Mouse (Mus musculus): ENCODE measurements at regions not wholly inside any gene's neighbourhood (a gene's known extent, or its start where the extent isn't known, plus 50 kb on each side); places are given as distances from the start of the nearest gene placed in this dataset.

- no peak for DNase-seq (ENCODE audit: low spot score)
Observed at GRCm38 (mm10) chrX:13014051-13014450, 57.2 kb upstream of the Usp9x start.

GRCm38 (mm10) chrX:13013086-13013485, 58.2 kb upstream of the Usp9x start:
- no peak for DNase-seq (ENCODE audit: low spot score)

GRCm38 (mm10) chrX:12990777-12991176, 80.5 kb upstream of the Usp9x start:
- DNase-seq (ENCODE audit: low spot score): no peak

- no peak for DNase-seq (ENCODE audit: low spot score)
Observed at GRCm38 (mm10) chrX:12977676-12978075, 93.6 kb upstream of the Usp9x start.

- DNase-seq (ENCODE audit: low spot score): no peak
Observed at GRCm38 (mm10) chrX:12968979-12969746, 102.1 kb upstream of the Usp9x start.

- no peak for DNase-seq (ENCODE audit: low spot score)
Observed at GRCm38 (mm10) chrX:12959467-12960314, 111.6 kb upstream of the Usp9x start.

GRCm38 (mm10) chrX:12958873-12959272, 112.4 kb upstream of the Usp9x start:
- no peak for DNase-seq (ENCODE audit: low spot score)

- no peak for DNase-seq (ENCODE audit: low spot score)
Observed at GRCm38 (mm10) chrX:12950928-12951660, 120.2 kb upstream of the Usp9x start.

GRCm38 (mm10) chrX:12942451-12942850, 128.8 kb upstream of the Usp9x start:
- DNase-seq (ENCODE audit: low spot score): no peak

GRCm38 (mm10) chrX:12936406-12937172, 134.7 kb upstream of the Usp9x start:
- peak; percentile 18 for DNase-seq (ENCODE audit: low spot score)

GRCm38 (mm10) chrX:12933294-12933807, 137.9 kb upstream of the Usp9x start:
- no peak for DNase-seq (ENCODE audit: low spot score)

GRCm38 (mm10) chrX:12930242-12930641, 141.1 kb upstream of the Usp9x start:
- no peak for DNase-seq (ENCODE audit: low spot score)

- peak; percentile 35 for DNase-seq (ENCODE audit: low spot score)
Observed at GRCm38 (mm10) chrX:12927797-12928589, 143.3 kb upstream of the Usp9x start.

- DNase-seq (ENCODE audit: low spot score): no peak
Observed at GRCm38 (mm10) chrX:12924705-12925644, 146.3 kb upstream of the Usp9x start.

- no peak for DNase-seq (ENCODE audit: low spot score)
Observed at GRCm38 (mm10) chrX:12919576-12919975, 151.7 kb upstream of the Usp9x start.

- DNase-seq (ENCODE audit: low spot score): peak; percentile 27
Observed at GRCm38 (mm10) chrX:12917105-12917504, 154.2 kb upstream of the Usp9x start.

GRCm38 (mm10) chrX:12916684-12917083, 154.6 kb upstream of the Usp9x start:
- peak; percentile 15 for DNase-seq (ENCODE audit: low spot score)

GRCm38 (mm10) chrX:12900256-12900655, 138.4 kb upstream of the Med14 start:
- no peak for DNase-seq (ENCODE audit: low spot score)

- DNase-seq (ENCODE audit: low spot score): no peak
Observed at GRCm38 (mm10) chrX:12891468-12891867, 129.6 kb upstream of the Med14 start.

- DNase-seq (ENCODE audit: low spot score): no peak
Observed at GRCm38 (mm10) chrX:12889482-12889808, 127.6 kb upstream of the Med14 start.

Data from embryo, embryonic 10.5 days (tissue).